Mouse (Mus musculus) T-helper 1 cell (primary cell): ENCODE data around the gene Stxbp6.
"Not testable (repeated sequence)": the region's sequence is repeated elsewhere in the genome, so short reads cannot be mapped to it uniquely, and the experiment has no call there.

Experiments
- in situ Hi-C: fragments of 300-600 bp; cut with MboI, MseI; formaldehyde crosslinking; loops from one replicate; pipeline ENCODE4 v1.15.1; 2025; ENCODE audit warnings: high pct_unique_total_duplicates

Gene Stxbp6

DNA sequence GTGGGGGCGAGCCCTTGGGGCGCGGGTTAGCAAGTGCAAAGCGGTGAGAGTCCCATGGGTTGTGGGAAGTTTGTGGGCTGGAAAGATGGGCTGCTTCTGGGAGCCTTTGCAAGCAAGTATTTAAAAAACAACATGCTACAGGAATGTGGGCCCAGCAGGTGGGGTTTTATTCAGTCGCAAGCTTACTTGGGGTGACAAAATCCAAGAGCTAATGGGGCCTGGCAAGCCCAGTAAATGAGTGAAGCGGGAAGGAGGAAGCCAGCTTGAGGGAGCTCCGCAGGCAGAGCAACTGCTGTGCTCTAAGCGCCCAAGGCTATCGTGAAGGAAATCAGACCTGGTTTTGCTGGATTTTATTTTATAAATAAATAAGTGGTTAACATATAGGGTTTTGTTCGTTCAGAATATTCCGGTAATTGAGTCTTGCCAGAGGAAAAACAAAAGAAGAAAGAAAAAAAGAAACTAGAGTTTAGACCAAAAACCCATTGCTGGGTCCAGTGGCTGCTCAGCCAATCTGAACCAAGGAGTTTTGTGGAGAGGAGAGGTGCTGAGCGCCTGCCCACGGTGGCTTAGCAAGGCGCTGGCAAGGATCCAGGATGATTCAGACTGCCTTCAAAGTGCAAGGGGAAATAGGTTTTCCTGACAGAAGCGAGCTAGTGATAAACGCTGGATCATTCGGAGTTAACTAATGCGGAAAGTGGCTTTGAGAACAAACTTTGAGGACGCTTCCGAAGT is at the start of gene Stxbp6:
Gene Stxbp6, minus strand, starts transcription at position 99 of the 732 bp plus-strand sequence.
- in situ Hi-C loops: no loop called here

GRCm38 (mm10) chr12:45102954-45103353 is 28.4 kb upstream of the Stxbp6 start:
- in situ Hi-C loops: not testable (repeated sequence)

GRCm38 (mm10) chr12:45093732-45094131 is 19.2 kb upstream of the Stxbp6 start:
- in situ Hi-C loops: no loop called here

GRCm38 (mm10) chr12:45092444-45092843 is 17.9 kb upstream of the Stxbp6 start:
- in situ Hi-C loops: no loop called here

DNA sequence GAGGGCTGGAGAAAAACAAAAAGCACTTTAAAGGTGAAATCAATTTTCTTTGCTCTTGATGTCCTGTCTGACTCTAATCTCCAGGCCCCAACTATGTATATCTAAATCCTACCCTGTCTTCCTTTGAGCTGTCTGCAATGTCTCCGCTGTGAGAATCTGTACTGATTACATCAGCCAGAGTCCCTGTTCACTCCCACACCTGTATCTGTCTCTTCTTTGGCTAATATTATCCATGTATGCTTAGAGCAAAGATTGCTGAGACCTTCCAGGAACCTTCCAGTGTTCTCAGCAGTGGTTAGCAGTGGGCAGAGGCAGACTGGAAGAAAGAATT is 8.6 kb upstream of the Stxbp6 start:
- in situ Hi-C loops: no loop called here

GRCm38 (mm10) chr12:45082379-45083144 is 8.1 kb upstream of the Stxbp6 start:
- in situ Hi-C loops: no loop called here

GRCm38 (mm10) chr12:45081617-45082016 is 7.1 kb upstream of the Stxbp6 start:
- in situ Hi-C loops: no loop called here

DNA sequence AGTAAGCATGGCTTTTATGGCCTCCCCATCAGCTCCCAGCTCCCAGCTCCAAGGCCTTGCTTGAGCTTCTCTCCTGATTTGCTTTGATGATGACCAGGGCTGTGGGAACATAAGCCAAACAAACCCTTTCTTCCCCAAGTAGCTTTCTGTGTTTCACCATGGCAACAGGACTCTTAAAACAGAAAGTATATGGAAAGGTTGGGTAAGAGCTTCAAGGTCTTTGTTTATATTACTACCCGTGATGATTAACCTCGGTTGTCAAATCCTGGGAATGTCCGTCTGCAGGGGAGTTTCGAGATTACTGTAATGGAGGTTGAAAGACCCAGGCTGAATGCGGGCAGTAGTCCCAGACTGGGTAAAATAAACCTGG is 6.2 kb upstream of the Stxbp6 start:
- in situ Hi-C loops: no loop called here

GRCm38 (mm10) chr12:45080036-45080752 is 5.7 kb upstream of the Stxbp6 start:
- in situ Hi-C loops: no loop called here

DNA sequence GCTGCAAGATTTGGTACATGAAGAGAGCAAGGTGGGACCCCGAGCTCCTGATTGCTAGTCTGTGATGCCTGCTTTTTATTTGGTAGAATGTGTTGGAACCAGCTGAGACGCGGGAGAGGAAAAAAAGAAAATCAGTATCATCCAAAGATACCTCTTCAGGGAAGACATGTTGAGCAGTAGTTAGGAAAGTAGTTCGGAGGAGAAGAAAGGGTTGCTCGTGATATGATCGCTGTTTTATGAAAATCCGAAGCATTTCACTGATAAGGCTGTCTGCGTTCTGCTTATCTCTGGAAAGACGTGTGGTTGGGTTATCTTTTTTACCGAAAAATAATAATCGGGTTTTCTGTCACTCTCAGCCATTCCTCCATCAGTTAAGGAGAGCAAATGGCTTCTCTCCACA is 1.1 kb upstream of the Stxbp6 start:
- in situ Hi-C loops: no loop called here

DNA sequence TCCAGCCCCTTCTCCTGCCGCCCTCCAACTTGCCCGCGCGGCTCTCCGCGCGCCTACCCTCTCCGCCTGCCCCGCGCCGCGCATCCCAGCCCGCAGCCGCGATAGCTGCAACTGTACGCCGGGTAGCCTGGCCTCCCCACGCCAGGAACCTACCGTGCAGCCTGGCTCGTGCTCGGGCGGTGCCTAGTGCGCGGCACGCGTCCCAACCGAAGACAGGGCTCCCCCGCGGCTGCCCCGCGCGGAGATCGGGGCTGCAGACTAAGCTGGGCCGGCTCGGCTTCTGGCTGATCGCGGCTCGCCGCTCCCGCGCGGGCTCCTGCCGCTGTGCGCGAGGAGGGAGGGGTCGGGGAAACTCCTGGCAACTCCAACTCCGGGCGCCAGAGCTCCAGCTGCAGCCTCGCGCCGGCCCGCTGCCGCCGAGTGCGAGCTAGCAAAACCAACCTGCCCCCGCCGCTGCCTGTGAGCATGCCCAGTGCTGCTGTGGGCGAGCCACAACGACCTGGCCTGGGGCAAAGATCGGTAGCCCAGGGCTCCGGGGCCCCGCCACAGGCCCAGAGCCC is 387 bp downstream of the Stxbp6 start:
- in situ Hi-C loops: no loop called here

GRCm38 (mm10) chr12:45073331-45074041 is 1.0 kb downstream of the Stxbp6 start:
- in situ Hi-C loops: no loop called here

- in situ Hi-C loops: no loop called here
Measured at GRCm38 (mm10) chr12:45072185-45072584, 2.3 kb downstream of the Stxbp6 start.

GRCm38 (mm10) chr12:45070186-45070585 is 4.3 kb downstream of the Stxbp6 start:
- in situ Hi-C loops: no loop called here

DNA sequence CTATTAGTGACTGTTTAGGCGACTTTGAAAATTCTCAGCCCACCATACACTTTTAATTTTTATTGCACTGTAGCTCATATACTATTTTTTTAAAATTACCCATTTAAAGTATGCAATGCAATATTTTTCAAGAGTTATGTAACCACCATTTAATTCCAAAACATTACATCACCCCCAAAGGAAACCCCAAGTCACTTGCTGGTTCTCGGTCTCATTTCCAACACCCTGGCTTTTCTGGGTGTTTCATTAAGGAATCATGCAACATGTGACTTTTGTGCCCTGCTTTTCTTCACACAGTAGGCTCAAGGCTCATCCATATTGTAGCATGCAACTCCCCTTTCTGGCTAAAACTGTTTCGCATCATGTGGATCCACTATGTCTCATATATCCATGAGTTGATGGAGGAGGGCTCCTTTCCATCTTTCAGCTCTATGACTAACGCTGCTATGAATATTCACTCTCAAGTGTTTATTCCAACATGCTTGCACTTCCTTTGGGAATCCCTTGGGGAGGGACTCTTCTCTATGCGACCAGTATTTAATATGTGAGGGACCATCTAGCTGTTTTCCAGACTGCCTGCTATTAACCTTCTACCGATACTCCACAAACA is 6.3 kb downstream of the Stxbp6 start:
- in situ Hi-C loops: no loop called here

GRCm38 (mm10) chr12:45067686-45068085 is 6.8 kb downstream of the Stxbp6 start:
- in situ Hi-C loops: no loop called here

DNA sequence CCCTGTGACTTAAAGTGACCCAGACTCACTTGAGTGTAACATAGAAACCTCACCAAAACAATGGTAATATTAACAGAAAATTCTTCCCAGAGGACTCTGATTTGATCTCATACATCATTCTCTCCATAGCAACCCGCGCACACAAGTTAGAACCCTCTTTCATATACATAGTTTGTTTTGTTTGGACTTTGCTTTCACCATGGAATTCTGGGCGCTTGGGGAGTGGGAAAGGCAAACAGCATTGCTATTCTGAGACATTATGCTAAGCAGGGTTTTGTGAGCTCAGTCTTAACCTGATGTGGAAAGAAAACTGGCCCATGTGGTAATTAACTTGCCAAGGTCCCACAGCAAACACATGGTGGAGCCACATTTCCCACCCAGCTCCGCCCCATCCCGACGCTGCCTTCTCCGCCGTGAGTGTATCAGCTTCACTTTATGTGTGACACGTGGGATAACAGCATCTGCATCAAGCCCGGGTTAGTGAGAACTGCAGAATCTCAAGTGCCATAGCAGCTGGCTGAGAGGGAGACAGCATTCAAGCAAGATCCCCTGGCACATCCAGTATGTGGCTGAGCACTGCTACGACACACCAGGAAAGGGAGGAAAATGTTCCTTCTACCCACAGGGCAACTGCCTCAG is 7.3 kb downstream of the Stxbp6 start:
- in situ Hi-C loops: no loop called here

GRCm38 (mm10) chr12:45063606-45064005 is 10.9 kb downstream of the Stxbp6 start:
- in situ Hi-C loops: no loop called here

DNA sequence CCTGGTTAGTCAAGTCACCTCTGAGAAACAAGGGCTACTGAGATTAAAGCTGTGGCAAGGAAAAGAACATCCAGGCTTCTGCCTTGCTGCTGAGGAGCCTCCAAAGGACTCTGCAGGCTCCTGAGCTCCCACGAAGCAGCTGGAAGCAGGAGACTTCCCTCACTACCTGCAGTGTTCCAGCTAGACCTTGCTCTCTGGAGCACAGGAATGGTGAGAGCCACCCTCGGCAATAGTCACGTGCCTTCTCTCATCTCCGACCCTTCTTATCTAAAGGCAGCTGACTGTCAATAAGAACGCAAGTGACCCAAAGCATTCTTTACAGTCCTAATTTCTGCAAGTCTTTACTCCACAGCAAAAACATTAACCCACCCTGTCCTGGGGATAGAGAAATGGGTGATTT is 13.2 kb downstream of the Stxbp6 start:
- in situ Hi-C loops: no loop called here

DNA sequence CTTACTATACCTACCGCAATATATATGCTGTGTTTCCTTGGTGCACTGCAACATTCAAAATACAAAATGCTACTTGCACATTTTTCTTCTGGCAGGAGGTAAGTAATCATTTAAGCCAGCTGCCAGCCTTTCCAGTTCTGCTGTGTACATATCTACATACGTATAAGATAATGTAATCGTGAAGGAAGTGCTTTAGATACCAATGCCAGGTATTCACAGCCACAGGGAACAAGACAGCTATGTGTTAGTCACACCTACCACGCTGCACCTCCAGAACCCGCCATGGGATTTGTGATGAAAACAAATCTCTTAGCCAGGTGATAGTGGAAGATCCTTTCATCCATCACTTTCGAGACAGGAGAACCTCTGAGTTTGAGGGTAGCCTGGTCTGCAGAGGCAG is 13.7 kb downstream of the Stxbp6 start:
- in situ Hi-C loops: no loop called here

- in situ Hi-C loops: no loop called here
Measured at GRCm38 (mm10) chr12:45058007-45058406, 16.5 kb downstream of the Stxbp6 start.
